ENCODE assay signal across 20 mouse cellular contexts in genomic region chr16:44190968-44191367, GRCm38 (mm10). TPM values are rescaled to one million over a fixed set of nuclear protein-coding genes. Genes with fewer than 3 reads are reported as not detected.
DNase-seq lines count a peak whose midpoint lies in the region; ATAC-seq and TF ChIP-seq lines count a peak whose summit lies in the region.
"Had no signal": no experiment of that assay in that cellular context is flagged by ENCODE, and none has a peak within 500 bp of the region (broad histone marks: within the 10 kb centered on the region; RNA-seq: fewer than 3 reads in every experiment).

No protein-coding gene starts in this region.

- H3K4me2 ChIP-seq in heart, embryonic 11.5 days: no peak overlapping the region
- H3K4me2 ChIP-seq: embryonic facial prominence, embryonic 12.5 days; forebrain, embryonic 12.5 days; heart, embryonic 12.5 days; hindbrain, embryonic 12.5 days had no signal

- no peak for TF ChIP-seq CTCF in cerebellum, adult 2 months (IDR thresholded peaks at IDR 0.05; ENCODE audit: borderline replicate concordance, insufficient read depth, low read depth, low read length)

- no peaks in the 10 kb centered on the region for H3K4me1 ChIP-seq in heart, embryonic 11.5 days (ENCODE audit: control insufficient read depth, insufficient read depth, low read length)
- peaks cover 11% of the 10 kb centered on the region; the same call in 1 of the 2 replicates for H3K4me1 ChIP-seq in cerebellum, adult 2 months (ENCODE audit: control insufficient read depth, insufficient read depth, low read length)
- H3K4me1 ChIP-seq: embryonic facial prominence, embryonic 12.5 days; forebrain, embryonic 12.5 days; hindbrain, embryonic 12.5 days had no signal

- no peak overlapping the region for H3K9ac ChIP-seq in heart, embryonic 11.5 days (ENCODE audit: low read depth, low read length)
- H3K9ac ChIP-seq: embryonic facial prominence, embryonic 12.5 days; forebrain, embryonic 12.5 days; heart, embryonic 12.5 days; hindbrain, embryonic 12.5 days had no signal

- no peak for TF ChIP-seq POLR2A in cerebellum, adult 2 months (IDR thresholded peaks at IDR 0.05; ENCODE audit: borderline replicate concordance, insufficient read depth, low read length)

- H3K27me3 ChIP-seq in heart, embryonic 11.5 days (ENCODE audit: control insufficient read depth, insufficient read depth, low read length): no peaks in the 10 kb centered on the region
- no peaks in the 10 kb centered on the region for H3K27me3 ChIP-seq in cerebellum, adult 2 months (ENCODE audit: control insufficient read depth, insufficient read depth, low read length)
- H3K27me3 ChIP-seq: embryonic facial prominence, embryonic 12.5 days; forebrain, embryonic 12.5 days; heart, embryonic 12.5 days; hindbrain, embryonic 12.5 days had no signal

- ATAC-seq in heart, embryonic 11.5 days (replicated peaks; ENCODE audit: insufficient number of reproducible peaks, low FRiP score, low TSS enrichment): no peak
- ATAC-seq: forebrain, embryonic 16.5 days; hindbrain, embryonic 16.5 days; inflammation-experienced regulatory T-cells, adult 6 months; intestine, postnatal 0 days had no signal

- no peak overlapping the region for H3K4me3 ChIP-seq in heart, embryonic 11.5 days (ENCODE audit: low read depth, low read length)
- H3K4me3 ChIP-seq in cerebellum, adult 2 months (replicated peaks; ENCODE audit: insufficient read depth, low read depth, low read length): no peak overlapping the region
- H3K4me3 ChIP-seq: embryonic facial prominence, embryonic 12.5 days; forebrain, embryonic 12.5 days; heart, adult 2 months; heart, embryonic 12.5 days; hindbrain, embryonic 12.5 days had no signal

- H3K27ac ChIP-seq in heart, embryonic 11.5 days (ENCODE audit: low read depth, low read length): no peak overlapping the region
- no peak overlapping the region for H3K27ac ChIP-seq in cerebellum, adult 2 months (ENCODE audit: insufficient read depth, low read length)
- H3K27ac ChIP-seq: embryonic facial prominence, embryonic 12.5 days; forebrain, embryonic 12.5 days; heart, adult 2 months; hindbrain, embryonic 12.5 days had no signal

- peak; percentile 57 for DNase-seq in cerebellum, adult 11-12 months
- DNase-seq in cerebellum, adult 8-10 months: no peak
- DNase-seq in heart, adult 11 months: peak; percentile 72
- DNase-seq in cerebellum, adult 2 months: peak; percentile 40 to 64
- peak; percentile 32 to 43 for DNase-seq in cerebellum, postnatal 36 days
- DNase-seq in kidney, postnatal 25 days: no peak
- DNase-seq: adrenal gland, adult 8-10 months; adrenal gland, postnatal 36 days; heart, adult 2 months; heart, postnatal 4 days; kidney, adult 8-10 months had no signal

- 90% methylated on average over 2 of the region's 2 CpGs for WGBS in heart, embryonic 11.5 days (ENCODE audit: insufficient replicate concordance)
- WGBS in cerebellum, adult 2 months: 54% methylated on average over 2 of the region's 2 CpGs

- peaks cover 2% of the 10 kb centered on the region; the same call in 1 of the 2 replicates for H3K36me3 ChIP-seq in heart, embryonic 11.5 days (ENCODE audit: control insufficient read depth, insufficient read depth, low read length)

- H3K9me3 ChIP-seq in heart, embryonic 11.5 days (replicated peaks; ENCODE audit: control insufficient read depth, low read length): no peaks in the 10 kb centered on the region
- H3K9me3 ChIP-seq: forebrain, embryonic 12.5 days had no signal

RNA-seq across cellular contexts. Expression of gene Usf3, which starts 17.9 kb away (rescaled TPM):
- 4.2 TPM in 2 replicates for polyA plus RNA-seq in heart, embryonic 11.5 days (2014; fragmentation: Nextera tagmentation; extraction: Ambion mirVana)
- 14.2 and 15.3 TPM in 2 replicates for polyA plus RNA-seq in cerebellum, adult 2 months (2012; rRNA removed)

RNA-seq across cellular contexts. Expression of gene Naa50, which starts 51.3 kb away (rescaled TPM):
- 58.5 and 75.5 TPM in 2 replicates for polyA plus RNA-seq in heart, embryonic 11.5 days (2014; fragmentation: Nextera tagmentation; extraction: Ambion mirVana)
- polyA plus RNA-seq in cerebellum, adult 2 months (2012; rRNA removed): 28.9 and 30.0 TPM in 2 replicates

RNA-seq across cellular contexts. Expression of gene Atp6v1a, which starts 51.5 kb away (rescaled TPM):
- 47.0 and 53.6 TPM in 2 replicates for polyA plus RNA-seq in heart, embryonic 11.5 days (2014; fragmentation: Nextera tagmentation; extraction: Ambion mirVana)
- polyA plus RNA-seq in cerebellum, adult 2 months (2012; rRNA removed): 230 and 250 TPM in 2 replicates

Comparison
In these comparisons a context has a peak if more than half of its experiments do, and no peak if none do; other contexts are left out.
1. DNase-seq: peak in cerebellum, adult 11-12 months (single experiment), heart, adult 11 months (single experiment), cerebellum, adult 2 months (2 of 2) and cerebellum, postnatal 36 days (2 of 2); none in cerebellum, adult 8-10 months (single experiment) and kidney, postnatal 25 days (0 of 2).